Mouse (Mus musculus) spleen, adult 2 months (tissue): ENCODE results near the gene Tgfbr3. TPM values are rescaled to one million over a fixed set of nuclear protein-coding genes. Genes with fewer than 3 reads are reported as not detected.

ENCODE experiments used
- DNase-seq, 2 experiments: peaks; one replicate each; pipeline versions ENCODE4 v3.0.0 to v3.0.0-alpha.2; 2012 to 2021; ENCODE audit warnings: low spot score in 2 of 2, low read depth in 1 of 2
- H3K27ac ChIP-seq: fragments of 200-500 bp; 2 replicates; pipeline ENCODE4 v1.5.1; 2012; ENCODE audit warnings: low read length, inconsistent platforms; ENCODE audit not compliant: insufficient read depth
- H3K27me3 ChIP-seq: fragments of 200-500 bp; 2 replicates; pipeline ENCODE4 v1.6.1; 2012; ENCODE audit warnings: mild to moderate bottlenecking, moderate library complexity, low read length, inconsistent platforms; ENCODE audit not compliant: control insufficient read depth, insufficient read depth
- H3K36me3 ChIP-seq: fragments of 200-500 bp; 2 replicates; pipeline ENCODE4 v1.6.1; 2012; ENCODE audit warnings: mild to moderate bottlenecking, low read length, inconsistent platforms; ENCODE audit not compliant: control insufficient read depth, insufficient read depth
- H3K4me1 ChIP-seq: fragments of 200-500 bp; 2 replicates; pipeline ENCODE4 v1.6.1; 2011; ENCODE audit warnings: inconsistent platforms; ENCODE audit not compliant: control insufficient read depth, insufficient read depth, insufficient read length
- H3K4me3 ChIP-seq: fragments of 200-500 bp; 2 replicates; pipeline ENCODE4 v1.5.1; 2011; ENCODE audit warnings: mild to moderate bottlenecking, inconsistent platforms; ENCODE audit not compliant: insufficient read depth, insufficient read length; ENCODE audit errors: extremely low read depth
- CTCF ChIP-seq: fragments of 200-500 bp; IDR thresholded peaks from 2 replicates; pipeline ENCODE4 v1.5.1; 2011; ENCODE audit warnings: mild to moderate bottlenecking, inconsistent platforms; ENCODE audit not compliant: insufficient read depth, insufficient read length, insufficient replicate concordance; ENCODE audit errors: extremely low read depth
- POLR2A ChIP-seq: fragments of 200-500 bp; IDR thresholded peaks from 2 replicates; pipeline ENCODE4 v1.6.1; 2011; ENCODE audit warnings: low read depth, low read length, inconsistent platforms
- WGBS: fragments of 180-500 bp; shearing (Covaris S2); methylation state at CpG from one replicate; pipeline ENCODE4 v1.1.7; 2018; 5-methylcytosine and 5-hydroxymethylcytosine counted together
- polyA plus RNA-seq: library from polyadenylated mRNA; depleted of rRNA; stranded (reverse); fragments of >200 nt; gene quantifications from 2 replicates; pipeline ENCODE4 v1.2.3, GENCODE M21; 2012

Tgfbr3 gene
- polyA plus RNA-seq, 1 experiment, result 20.5 TPM

DNA sequence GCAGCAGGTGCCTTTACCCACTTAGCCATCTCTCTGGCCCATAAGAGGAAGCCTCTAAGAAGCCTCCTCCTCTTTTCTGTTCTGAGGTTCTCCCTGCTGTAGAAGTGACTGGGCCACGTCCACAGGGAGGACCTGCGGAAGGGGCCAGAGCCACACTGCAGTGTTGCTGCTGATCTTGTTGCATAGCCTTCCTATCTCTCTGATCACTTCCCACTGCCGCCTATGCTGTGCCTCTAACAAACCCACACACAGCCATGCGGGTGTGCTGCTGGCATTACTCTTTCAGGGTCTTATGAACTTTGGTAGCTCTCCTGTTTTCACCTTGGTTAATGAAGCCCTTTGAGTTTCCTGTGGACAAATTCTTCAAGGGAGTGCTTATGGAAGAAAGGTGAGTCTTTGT is 144.3 kb downstream of the Tgfbr3 start:
- DNase-seq, result no peak
- Histone ChIP-seq H3K36me3 (no peaks in the 10 kb centered on the region), H3K4me3 (no peak overlapping the region), H3K4me1 (no peaks in the 10 kb centered on the region), H3K27ac (no peak overlapping the region), H3K27me3 (no peaks in the 10 kb centered on the region)
- 81% methylated on average over 4 of the region's 4 CpGs for WGBS
- no peak for TF ChIP-seq CTCF

DNA sequence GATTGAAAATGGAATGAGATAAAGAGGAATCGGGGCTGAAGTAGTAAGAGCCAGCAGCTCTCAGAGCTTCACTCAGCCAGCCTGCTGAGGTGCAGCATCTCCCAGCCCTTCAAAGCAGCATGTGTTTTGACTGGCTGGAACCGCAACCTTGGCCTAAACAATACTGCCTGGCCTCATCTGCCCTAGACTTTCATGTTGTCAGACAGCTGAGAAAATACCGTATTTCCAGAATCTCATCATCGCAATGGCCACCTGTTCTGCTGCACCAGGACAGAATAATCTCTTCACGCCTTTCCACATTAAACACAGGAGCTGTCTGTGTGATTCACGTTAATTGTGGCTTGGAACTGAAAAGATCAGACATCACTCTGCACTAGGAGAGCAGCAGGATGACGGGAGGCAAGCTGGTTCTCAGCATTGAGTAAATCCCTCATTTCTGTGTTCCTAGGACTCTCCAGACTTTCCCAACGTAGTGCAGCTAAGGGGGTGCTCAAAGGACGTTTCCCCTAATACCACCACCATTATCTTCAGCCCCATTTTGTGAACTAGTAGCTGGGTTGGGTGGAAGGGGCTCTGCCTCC is 145.1 kb downstream of the Tgfbr3 start:
- no peak for DNase-seq
- H3K4me1 ChIP-seq, result no peaks in the 10 kb centered on the region
- no peak for TF ChIP-seq POLR2A
- H3K36me3 ChIP-seq, result no peaks in the 10 kb centered on the region
- no peaks in the 10 kb centered on the region for H3K27me3 ChIP-seq
- no peak overlapping the region for H3K4me3 ChIP-seq
- WGBS, result 92% methylated on average over 9 of the region's 9 CpGs
- H3K27ac ChIP-seq, result no peak overlapping the region

DNA sequence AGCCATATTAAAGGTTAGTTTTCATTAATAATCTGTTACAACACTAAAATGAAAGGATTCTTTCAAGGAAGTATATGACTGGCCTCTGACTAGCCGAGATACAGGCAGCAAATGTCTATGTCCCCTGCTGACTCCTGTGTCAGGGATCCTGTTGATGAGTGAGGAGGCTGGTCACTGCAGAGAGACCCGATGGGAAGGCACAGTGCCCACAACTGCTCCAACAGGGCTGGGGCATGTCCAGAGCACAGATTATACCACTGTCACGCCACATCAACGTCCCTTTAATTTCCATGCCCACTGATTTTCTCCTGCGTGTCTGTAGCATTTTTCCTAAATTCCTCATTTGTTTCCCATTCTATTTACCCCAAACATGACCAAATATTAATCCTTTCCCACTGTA is 146.0 kb downstream of the Tgfbr3 start:
- H3K4me3 ChIP-seq, result no peak overlapping the region
- WGBS, result 89% methylated on average over 5 of the region's 5 CpGs
- no peaks in the 10 kb centered on the region for H3K36me3 ChIP-seq
- no peaks in the 10 kb centered on the region for H3K27me3 ChIP-seq
- H3K4me1 ChIP-seq, result no peaks in the 10 kb centered on the region
- H3K27ac ChIP-seq, result no peak overlapping the region
- TF ChIP-seq POLR2A (no peak), CTCF (no peak)
- DNase-seq, result no peak

DNA sequence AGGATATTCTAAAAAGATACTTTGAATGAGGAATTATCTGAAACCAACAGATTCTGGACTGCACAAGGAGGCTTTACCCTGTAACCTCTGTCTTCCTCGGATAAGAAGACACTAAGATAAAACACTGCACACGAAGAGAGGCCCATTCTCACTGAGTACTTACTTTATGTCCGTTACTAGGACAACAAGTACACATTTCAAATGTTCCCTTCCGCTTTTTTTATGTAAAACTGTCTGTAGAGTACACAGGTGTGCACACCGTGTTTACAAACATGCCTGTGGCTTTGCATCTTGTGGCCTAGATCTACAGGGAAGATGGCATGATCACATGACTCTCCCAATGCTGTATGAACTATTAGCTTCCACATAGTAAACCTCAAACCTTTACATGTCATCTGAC is 146.6 kb downstream of the Tgfbr3 start:
- TF ChIP-seq POLR2A (no peak), CTCF (no peak)
- H3K36me3 ChIP-seq, result no peaks in the 10 kb centered on the region
- no peak overlapping the region for H3K27ac ChIP-seq
- 73% methylated on average over 5 of the region's 5 CpGs for WGBS
- no peak overlapping the region for H3K4me3 ChIP-seq
- DNase-seq, result no peak
- H3K4me1 ChIP-seq, result no peaks in the 10 kb centered on the region
- no peaks in the 10 kb centered on the region for H3K27me3 ChIP-seq

DNA sequence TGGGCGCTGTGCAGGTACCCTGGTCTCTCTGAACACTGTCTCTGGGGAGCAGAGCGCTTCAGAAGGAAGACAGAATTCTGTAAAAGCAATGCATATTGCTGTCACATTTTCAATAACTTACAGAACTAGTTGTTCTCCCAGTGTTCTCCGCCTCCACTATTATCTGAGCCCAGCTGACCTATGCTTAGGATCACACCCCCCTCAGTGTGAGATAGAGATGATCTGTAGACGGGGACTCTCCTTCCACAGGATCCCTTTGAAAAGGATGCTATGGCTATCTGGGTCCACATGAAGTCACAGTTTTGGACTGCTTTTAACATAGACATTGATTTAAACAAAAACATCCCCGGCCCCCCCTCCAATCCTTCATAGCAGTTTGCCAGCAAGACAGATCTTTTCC is 148.1 kb downstream of the Tgfbr3 start:
- no peak for TF ChIP-seq POLR2A
- no peak for TF ChIP-seq CTCF
- Histone ChIP-seq H3K27me3 (no peaks in the 10 kb centered on the region), H3K27ac (no peak overlapping the region), H3K4me3 (no peak overlapping the region), H3K36me3 (no peaks in the 10 kb centered on the region), H3K4me1 (no peaks in the 10 kb centered on the region)
- WGBS, result 79% methylated on average over 5 of the region's 5 CpGs
- no peak for DNase-seq

DNA sequence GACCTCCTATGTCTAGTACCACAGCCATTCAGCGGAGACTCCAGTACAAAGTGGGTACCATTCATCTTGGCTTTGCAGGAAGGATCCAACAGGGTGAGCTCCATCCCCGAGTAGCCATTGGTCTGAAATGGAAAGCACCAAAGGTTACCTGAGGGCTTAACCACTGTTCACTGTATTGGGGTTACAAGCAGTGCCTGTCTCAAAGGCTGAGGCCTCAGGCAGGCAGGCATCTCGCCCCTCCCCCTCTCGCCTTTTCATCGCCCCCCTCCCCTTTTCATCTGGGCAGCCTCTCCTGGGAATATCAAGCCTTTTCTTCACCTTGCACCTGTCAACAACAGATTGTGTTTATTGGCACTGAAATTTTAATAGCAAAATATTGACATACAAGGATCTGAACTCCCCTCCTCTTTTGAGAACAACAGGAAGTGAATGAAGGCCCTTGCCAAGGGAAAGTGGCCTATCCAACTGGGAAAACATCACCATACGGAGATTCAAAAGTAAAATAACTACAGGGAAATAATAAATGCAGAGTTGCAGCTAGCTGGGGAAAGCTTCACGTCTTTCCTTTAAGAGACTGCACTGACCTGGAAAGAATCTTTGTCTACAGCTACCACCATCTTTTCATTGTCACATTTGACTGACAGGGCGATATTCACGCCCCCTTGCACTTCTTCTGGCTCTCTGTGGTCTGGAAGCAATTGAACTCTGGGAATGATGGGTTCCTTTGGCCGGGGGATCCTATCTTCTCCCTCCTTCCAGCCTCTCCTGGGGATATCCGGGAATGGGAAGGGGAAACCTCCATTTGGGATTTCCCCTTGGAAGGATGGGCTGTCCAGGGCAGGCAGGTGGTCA is 149.4 kb downstream of the Tgfbr3 start:
- Histone ChIP-seq H3K4me1 (no peaks in the 10 kb centered on the region), H3K36me3 (no peaks in the 10 kb centered on the region), H3K27me3 (no peaks in the 10 kb centered on the region), H3K27ac (no peak overlapping the region), H3K4me3 (no peak overlapping the region)
- TF ChIP-seq POLR2A, result no peak
- no peak for TF ChIP-seq CTCF
- 91% methylated on average over 11 of the region's 11 CpGs for WGBS
- no peak for DNase-seq

DNA sequence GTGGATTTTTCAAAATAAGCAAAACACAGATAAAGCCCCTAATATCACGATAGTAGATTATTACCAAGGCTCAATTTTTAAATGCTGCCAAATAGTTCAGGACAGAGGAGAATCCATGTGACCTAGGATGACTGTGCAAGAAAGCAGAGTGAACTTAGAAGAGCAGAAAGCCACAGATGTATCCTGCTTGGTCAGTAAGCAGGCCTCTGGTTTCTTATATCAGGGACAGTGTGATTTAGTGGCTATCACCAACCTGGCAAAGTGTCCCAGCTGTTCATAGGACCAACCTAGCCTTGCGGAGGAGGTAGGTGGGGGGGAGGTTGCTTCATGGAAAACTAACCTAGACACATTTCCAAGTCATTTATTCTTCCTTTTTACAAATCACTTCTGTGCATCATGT is 156.1 kb downstream of the Tgfbr3 start:
- WGBS, result 81% methylated on average over 2 of the region's 2 CpGs
- Histone ChIP-seq H3K4me1 (no peaks in the 10 kb centered on the region), H3K27ac (no peak overlapping the region), H3K36me3 (no peaks in the 10 kb centered on the region), H3K4me3 (no peak overlapping the region), H3K27me3 (no peaks in the 10 kb centered on the region)
- TF ChIP-seq CTCF (no peak), POLR2A (no peak)
- DNase-seq, result no peak
